Mouse (Mus musculus) gastrocnemius, postnatal 36 days (tissue): Measurements from ENCODE around the gene Foxo6. TPM values are rescaled to one million over a fixed set of nuclear protein-coding genes. Genes with fewer than 3 reads are reported as not detected.
A peak's percentile ranks its signal among the peaks of the same experiment; 100 is the strongest.

ENCODE experiments used
- DNase-seq, 2 experiments: peaks; one replicate each; pipeline ENCODE4 v3.0.0; 2022
- intact Hi-C: fragments of 180-260 bp; cut with DNase I; formaldehyde crosslinking; loops from one replicate; pipeline ENCODE4 v1.15.1; 2025
- long read RNA-seq, 2 experiments: library from polyadenylated mRNA; stranded (forward); transcript quantifications; one replicate each; pipeline ENCODE4 v2.0.0; 2021
- total RNA-seq, 2 experiments: library from RNA; stranded (reverse); gene quantifications; 2 replicates each; pipeline ENCODE4 v1.2.3; 2021

Foxo6 gene
- 1 to 10 TPM; 6.4 to 8.2 TPM for total RNA-seq
- long read RNA-seq, experiment 1, partial matches to known transcripts: 4 of 11 reads
- long read RNA-seq, experiment 1, other reads (novel, unspliced or antisense): 6 of 11 reads
- long read RNA-seq, experiment 2, partial matches to known transcripts: 0 of 10 reads
- long read RNA-seq, experiment 2, other reads (novel, unspliced or antisense): 8 of 10 reads

DNA sequence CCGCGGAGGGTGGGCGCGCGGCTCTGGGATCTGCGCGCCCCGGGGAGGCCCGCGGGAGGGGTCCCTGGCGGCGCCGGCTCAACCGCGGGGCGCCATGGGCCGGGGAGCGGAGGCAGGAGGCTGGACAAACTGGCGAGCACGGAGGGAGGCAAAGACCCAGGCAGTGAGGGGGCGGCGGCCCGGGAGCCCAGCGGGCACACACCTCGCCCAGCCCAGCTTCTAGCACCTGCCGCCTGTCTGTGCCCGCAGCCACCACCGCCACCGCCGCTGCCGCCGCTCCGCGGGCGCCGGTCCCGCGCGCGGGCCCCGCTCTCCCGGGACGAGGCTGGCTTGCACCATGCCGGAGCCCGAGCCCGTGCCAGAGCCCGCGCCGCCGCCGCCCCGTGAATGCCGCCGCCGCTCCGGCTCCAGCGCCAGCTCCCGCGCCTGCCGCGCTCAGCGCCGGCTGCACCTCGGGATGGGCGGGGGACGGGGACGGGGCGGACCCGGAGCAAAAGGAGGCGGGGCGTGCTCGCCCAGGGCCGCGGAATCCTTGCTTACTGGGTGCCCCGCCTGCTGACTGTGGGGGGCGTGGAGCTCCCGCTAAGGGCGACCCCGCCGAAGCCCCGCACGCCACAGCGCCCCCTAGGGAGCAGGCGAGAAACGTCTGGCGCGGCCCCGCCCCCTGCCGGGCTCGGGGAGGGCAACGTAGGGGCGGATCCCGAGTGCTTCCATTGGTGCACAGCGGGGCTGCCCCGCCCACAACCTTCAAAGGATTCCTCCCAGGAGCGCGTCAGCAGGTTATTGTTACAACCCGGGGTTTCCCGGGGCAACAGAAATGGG, at the start of gene Foxo6:
TSS of gene Foxo6 (minus strand) at position 60 of the 822 bp plus-strand sequence.
- intact Hi-C loops: loop anchor here (2.0 kb wide), 1 partner anchor 57 kb away; no protein-coding TSS in a partner anchor
- DNase-seq: peak; percentile 95 to 97

- no peak for DNase-seq
- intact Hi-C loops: no loop called here
Measured at GRCm38 (mm10) chr4:120334316-120334715, 47.2 kb upstream of the Foxo6 start.

GRCm38 (mm10) chr4:120332934-120333421, 45.8 kb upstream of the Foxo6 start:
- intact Hi-C loops: no loop called here
- no peak for DNase-seq

DNA sequence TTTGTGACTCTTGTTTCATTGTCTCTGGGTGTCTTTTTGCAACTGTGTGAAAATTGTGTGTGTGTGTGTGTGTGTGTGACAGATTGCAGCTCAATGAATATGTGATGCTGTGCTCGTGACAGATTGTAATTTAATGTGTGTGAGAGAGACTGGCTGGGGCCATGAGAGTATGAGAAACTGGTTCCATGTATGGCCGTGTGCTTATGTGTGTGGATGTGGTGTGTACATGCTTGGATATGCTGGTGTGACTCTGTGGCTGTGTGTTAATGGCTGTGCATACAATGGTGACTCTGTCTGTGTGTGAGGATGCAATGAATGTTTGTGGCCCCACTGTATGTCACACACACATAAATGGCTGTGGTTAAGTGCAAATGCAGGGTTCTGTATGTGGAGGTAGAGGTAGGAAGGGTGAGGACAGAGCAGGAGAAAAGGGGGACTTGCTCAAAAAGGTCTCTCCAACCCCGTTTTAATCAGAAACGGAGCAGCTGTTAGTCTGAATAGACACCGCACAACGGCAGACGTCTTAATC, 45.3 kb upstream of the Foxo6 start:
- intact Hi-C loops: no loop called here
- DNase-seq: no peak

DNA sequence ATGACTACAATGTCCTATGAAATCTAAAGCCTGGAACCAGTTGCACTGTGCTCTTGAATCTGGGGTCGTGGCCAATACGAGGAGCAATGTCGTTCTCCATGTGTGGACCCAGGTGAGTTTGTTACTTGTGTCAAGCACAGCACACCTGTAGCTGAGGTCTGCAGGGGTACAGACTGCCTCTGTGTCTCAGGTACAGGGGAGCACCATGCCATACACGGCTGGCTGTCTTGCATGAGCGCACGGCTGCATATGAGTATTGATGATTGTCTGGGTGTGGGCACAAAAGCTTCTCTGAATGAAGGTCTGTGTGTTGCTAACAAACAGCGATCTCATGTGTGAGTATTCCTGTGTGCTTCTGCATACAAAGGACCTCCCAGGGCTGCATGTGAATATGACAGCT, 44.8 kb upstream of the Foxo6 start:
- no peak for DNase-seq

GRCm38 (mm10) chr4:120331541-120331940, 44.4 kb upstream of the Foxo6 start:
- no peak for DNase-seq
- intact Hi-C loops: no loop called here

More for the DNA sequence above, 44.8 kb upstream of the Foxo6 start:
- intact Hi-C loops: no loop called here

GRCm38 (mm10) chr4:120325748-120326147, 38.6 kb upstream of the Foxo6 start:
- intact Hi-C loops: loop anchor here (5.0 to 10.0 kb wide), 2 partner anchors 42 to 201 kb away; no protein-coding TSS in a partner anchor
- DNase-seq: no peak

- no peak for DNase-seq
- intact Hi-C loops: loop anchor here (5.0 to 10.0 kb wide), 2 partner anchors 42 to 200 kb away; no protein-coding TSS in a partner anchor
Measured at GRCm38 (mm10) chr4:120325051-120325450, 37.9 kb upstream of the Foxo6 start.

GRCm38 (mm10) chr4:120323858-120324257, 36.7 kb upstream of the Foxo6 start:
- intact Hi-C loops: loop anchor here (1.0 to 10.0 kb wide), 3 partner anchors 58 to 199 kb away; no protein-coding TSS in a partner anchor
- DNase-seq: no peak

GRCm38 (mm10) chr4:120323198-120323597, 36.0 kb upstream of the Foxo6 start:
- peak; percentile 29 to 31 for DNase-seq
- intact Hi-C loops: loop anchor here (5.0 to 10.0 kb wide), 2 partner anchors 59 to 198 kb away; no protein-coding TSS in a partner anchor

DNA sequence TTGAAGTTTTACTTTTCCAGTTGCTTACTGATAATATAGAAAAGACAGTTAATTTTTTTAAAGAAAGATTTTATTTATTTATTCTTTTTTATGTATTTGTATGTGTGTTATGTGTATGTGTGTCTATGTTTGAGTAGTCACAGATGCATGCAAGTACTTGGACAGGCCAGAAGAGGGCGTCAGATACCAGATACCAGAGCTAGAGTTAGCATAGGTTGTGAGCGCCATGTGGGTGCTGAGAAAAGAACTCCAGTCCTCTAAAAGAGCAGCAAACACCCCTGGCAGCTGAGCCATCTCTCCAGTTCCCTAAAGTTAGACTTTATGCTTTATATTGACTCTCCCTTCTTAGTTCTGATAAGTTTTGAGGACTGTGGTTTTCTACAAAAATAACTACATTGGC, 30.4 kb upstream of the Foxo6 start:
- intact Hi-C loops: no loop called here
- DNase-seq: no peak

DNA sequence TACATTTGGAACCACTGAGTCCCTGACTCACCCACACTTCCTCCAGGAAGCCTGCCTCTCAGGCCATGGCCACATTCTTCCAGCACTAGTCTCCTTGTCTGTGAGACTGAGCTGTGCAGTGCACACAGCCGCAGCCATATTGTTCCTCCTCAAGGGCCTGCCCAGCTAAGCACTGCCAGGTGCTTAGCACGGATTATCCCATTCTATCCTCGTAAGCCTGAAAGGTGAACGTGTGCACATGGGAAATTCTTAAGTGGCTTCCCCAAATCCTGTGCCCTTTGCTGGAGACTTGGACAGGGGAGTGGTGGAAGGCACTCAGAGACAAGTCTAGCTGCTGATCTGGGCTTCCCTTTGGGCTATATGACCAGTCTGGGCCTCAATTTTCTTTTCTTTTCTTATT, 29.6 kb upstream of the Foxo6 start:
- intact Hi-C loops: no loop called here
- DNase-seq: peak in 1 of 2 experiments; percentile 3

GRCm38 (mm10) chr4:120314571-120314970, 27.4 kb upstream of the Foxo6 start:
- intact Hi-C loops: no loop called here
- DNase-seq: peak in 1 of 2 experiments; percentile 7

- intact Hi-C loops: no loop called here
Measured at GRCm38 (mm10) chr4:120313309-120313708, 26.2 kb upstream of the Foxo6 start.

DNA sequence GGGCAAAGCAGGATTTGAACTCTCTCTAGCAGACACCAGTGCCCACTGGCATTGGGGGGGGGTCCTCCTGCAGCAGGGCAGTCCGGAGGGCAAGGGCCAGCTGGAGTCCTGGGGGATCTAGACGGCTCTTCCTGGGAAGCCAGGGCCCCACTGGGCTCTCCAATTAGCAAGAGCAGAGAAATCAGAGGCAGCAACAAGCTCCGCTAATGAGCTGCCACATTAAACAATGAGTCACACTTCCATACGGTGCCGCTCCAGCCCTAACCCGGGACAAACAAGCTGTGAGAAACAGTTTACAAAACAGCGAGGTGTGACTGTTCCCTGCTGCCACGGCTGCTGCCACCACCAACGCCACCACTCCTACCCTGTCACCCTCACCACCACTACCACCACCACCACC, 17.4 kb upstream of the Foxo6 start:
- no peak for DNase-seq
- intact Hi-C loops: no loop called here

More at GRCm38 (mm10) chr4:120313309-120313708, 26.2 kb upstream of the Foxo6 start:
- DNase-seq: peak in 1 of 2 experiments; percentile 6

DNA sequence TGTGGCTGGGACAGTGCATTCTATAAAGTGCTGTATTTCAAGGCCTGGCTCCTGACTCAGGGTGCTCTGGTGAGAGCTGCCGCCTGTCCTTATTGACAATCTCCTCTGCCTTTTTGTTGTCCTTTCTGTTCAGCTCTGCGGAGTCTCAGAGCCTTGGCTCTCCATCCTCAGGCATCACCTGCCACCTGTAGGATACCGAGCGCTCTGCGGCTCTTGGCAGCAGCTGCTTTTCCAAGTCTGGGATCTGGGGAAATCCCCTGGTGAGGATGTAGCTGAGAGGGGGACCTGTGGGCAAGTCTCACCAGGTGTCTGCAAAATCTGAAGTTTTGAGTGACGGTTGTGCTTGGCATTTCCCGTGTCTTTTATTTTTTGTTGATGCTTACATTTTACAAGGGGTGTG, 12.1 kb upstream of the Foxo6 start:
- DNase-seq: peak in 1 of 2 experiments; percentile 6
- intact Hi-C loops: no loop called here

- intact Hi-C loops: no loop called here
- DNase-seq: peak; percentile 68 to 70
Measured at GRCm38 (mm10) chr4:120291106-120291822, 4.1 kb upstream of the Foxo6 start.

GRCm38 (mm10) chr4:120290486-120290885, 3.3 kb upstream of the Foxo6 start:
- DNase-seq: peak in 1 of 2 experiments; percentile 47
- intact Hi-C loops: no loop called here

GRCm38 (mm10) chr4:120289181-120289965, 2.2 kb upstream of the Foxo6 start:
- no peak for DNase-seq
- intact Hi-C loops: no loop called here
